Mouse (Mus musculus) heart, embryonic 15.5 days (tissue): ENCODE results near the gene Dmap1. TPM values are rescaled to one million over a fixed set of nuclear protein-coding genes. Genes with fewer than 3 reads are reported as not detected.

ENCODE experiments used
- ATAC-seq: fragments of 200-750 bp; cut with Nextera tagmentation; replicated peaks from 2 replicates; pipeline ENCODE4 v1.8.0; 2017; ENCODE audit warnings: low read depth, moderate TSS enrichment; ENCODE audit not compliant: insufficient number of reproducible peaks, insufficient read depth, low FRiP score
- H3K27ac ChIP-seq: fragments of 300-500 bp; sonication (generic); 2 replicates; pipeline ENCODE4 v1.5.1; 2015; ENCODE audit warnings: mild to moderate bottlenecking, inconsistent platforms
- H3K27me3 ChIP-seq: fragments of 300-500 bp; sonication (generic); 2 replicates; pipeline ENCODE4 v1.6.1; 2015; ENCODE audit warnings: inconsistent platforms
- H3K36me3 ChIP-seq: fragments of 300-500 bp; sonication (generic); 2 replicates; pipeline ENCODE4 v1.6.1; 2015; ENCODE audit warnings: mild to moderate bottlenecking, inconsistent platforms
- H3K4me1 ChIP-seq: fragments of 300-500 bp; sonication (generic); replicated peaks from 2 replicates; pipeline ENCODE4 v1.6.1; 2015; ENCODE audit warnings: inconsistent platforms
- H3K4me2 ChIP-seq: fragments of 300-500 bp; sonication (generic); 2 replicates; pipeline ENCODE4 v1.6.1; 2015; ENCODE audit warnings: inconsistent platforms, mild to moderate bottlenecking, moderate library complexity
- H3K4me3 ChIP-seq: fragments of 300-500 bp; sonication (generic); 2 replicates; pipeline ENCODE4 v1.5.1; 2015; ENCODE audit warnings: mild to moderate bottlenecking, inconsistent platforms
- H3K9ac ChIP-seq: fragments of 300-500 bp; sonication (generic); 2 replicates; pipeline ENCODE4 v1.6.1; 2015; ENCODE audit warnings: mild to moderate bottlenecking, inconsistent platforms
- H3K9me3 ChIP-seq: fragments of 300-500 bp; sonication (generic); replicated peaks from 2 replicates; pipeline ENCODE4 v1.6.1; 2016; ENCODE audit warnings: inconsistent platforms
- WGBS: fragments of 180-500 bp; shearing (Covaris S2); methylation state at CpG from one replicate; pipeline ENCODE4 v1.1.7; 2015; ENCODE audit warnings: mixed read lengths; 5-methylcytosine and 5-hydroxymethylcytosine counted together
- polyA plus RNA-seq: library from polyadenylated mRNA; unstranded; fragments of >200 nt; fragmentation: Nextera tagmentation; extraction: Ambion mirVana; gene quantifications from 2 replicates; pipeline ENCODE4 v1.2.1, GENCODE M21; 2015

Dmap1 gene
- polyA plus RNA-seq, 1 experiment from 2014 or later, result 35.8 TPM

- Histone ChIP-seq H3K4me3 (no peak overlapping the region), H3K9me3 (no peaks in the 10 kb centered on the region), H3K36me3 (peaks cover 6% of the 10 kb centered on the region; the same call in 1 of the 2 replicates), H3K4me2 (no peak overlapping the region), H3K9ac (no peak overlapping the region), H3K4me1 (peaks cover 19% of the 10 kb centered on the region), H3K27ac (no peak overlapping the region), H3K27me3 (no peaks in the 10 kb centered on the region)
- WGBS, result 51% methylated on average over 9 of the region's 9 CpGs
- ATAC-seq, result no peak
Observed at GRCm38 (mm10) chr4:117654703-117655499, 27.2 kb downstream of the Dmap1 start.

GRCm38 (mm10) chr4:117654016-117654702, 27.9 kb downstream of the Dmap1 start:
- H3K9ac ChIP-seq, result no peak overlapping the region
- peaks cover 19% of the 10 kb centered on the region for H3K4me1 ChIP-seq
- no peak for ATAC-seq
- 43% methylated on average over 10 of the region's 10 CpGs for WGBS
- no peak overlapping the region for H3K4me2 ChIP-seq
- H3K27ac ChIP-seq, result no peak overlapping the region
- H3K4me3 ChIP-seq, result no peak overlapping the region
- no peaks in the 10 kb centered on the region for H3K27me3 ChIP-seq
- no peaks in the 10 kb centered on the region for H3K9me3 ChIP-seq
- peaks cover 8% of the 10 kb centered on the region; the same call in 1 of the 2 replicates for H3K36me3 ChIP-seq

- Histone ChIP-seq H3K4me1 (peaks cover 17% of the 10 kb centered on the region), H3K4me3 (no peak overlapping the region), H3K9me3 (no peaks in the 10 kb centered on the region), H3K27me3 (no peaks in the 10 kb centered on the region), H3K36me3 (peaks cover 8% of the 10 kb centered on the region; the same call in 1 of the 2 replicates), H3K27ac (no peak overlapping the region), H3K9ac (no peak overlapping the region), H3K4me2 (no peak overlapping the region)
- 53% methylated on average over 5 of the region's 5 CpGs for WGBS
- no peak for ATAC-seq
Observed at GRCm38 (mm10) chr4:117652727-117653126, 29.3 kb downstream of the Dmap1 start.

- H3K4me3 ChIP-seq, result no peak overlapping the region
- 56% methylated on average over 8 of the region's 8 CpGs for WGBS
- no peak overlapping the region for H3K27ac ChIP-seq
- H3K36me3 ChIP-seq, result peaks cover 8% of the 10 kb centered on the region; the same call in 1 of the 2 replicates
- H3K9me3 ChIP-seq, result no peaks in the 10 kb centered on the region
- no peaks in the 10 kb centered on the region for H3K27me3 ChIP-seq
- no peak overlapping the region for H3K9ac ChIP-seq
- no peak for ATAC-seq
- no peak overlapping the region for H3K4me2 ChIP-seq
- H3K4me1 ChIP-seq, result peaks cover 20% of the 10 kb centered on the region
Observed at GRCm38 (mm10) chr4:117651626-117652101, 30.4 kb downstream of the Dmap1 start.

- H3K9me3 ChIP-seq, result no peaks in the 10 kb centered on the region
- H3K4me3 ChIP-seq, result no peak overlapping the region
- peaks cover 8% of the 10 kb centered on the region; the same call in 1 of the 2 replicates for H3K36me3 ChIP-seq
- H3K9ac ChIP-seq, result no peak overlapping the region
- H3K27ac ChIP-seq, result no peak overlapping the region
- no peaks in the 10 kb centered on the region for H3K27me3 ChIP-seq
- no peak for ATAC-seq
- 61% methylated on average over 23 of the region's 23 CpGs for WGBS
- H3K4me2 ChIP-seq, result no peak overlapping the region
- H3K4me1 ChIP-seq, result peaks cover 9% of the 10 kb centered on the region
Observed at GRCm38 (mm10) chr4:117646926-117647755, 34.9 kb downstream of the Dmap1 start.

- H3K27me3 ChIP-seq, result no peaks in the 10 kb centered on the region
- H3K9me3 ChIP-seq, result no peaks in the 10 kb centered on the region
- no peak overlapping the region for H3K27ac ChIP-seq
- peaks cover 7% of the 10 kb centered on the region; the same call in 1 of the 2 replicates for H3K4me1 ChIP-seq
- H3K4me3 ChIP-seq, result no peak overlapping the region
- WGBS, result 51% methylated on average over 8 of the region's 8 CpGs
- no peak overlapping the region for H3K9ac ChIP-seq
- ATAC-seq, result no peak
- H3K36me3 ChIP-seq, result peaks cover 8% of the 10 kb centered on the region; the same call in 1 of the 2 replicates
- no peak overlapping the region for H3K4me2 ChIP-seq
Observed at GRCm38 (mm10) chr4:117646496-117646895, 35.6 kb downstream of the Dmap1 start.

- ATAC-seq, result no peak
- Histone ChIP-seq H3K4me3 (no peak overlapping the region), H3K27ac (no peak overlapping the region), H3K9ac (no peak overlapping the region), H3K4me2 (no peak overlapping the region), H3K36me3 (peaks cover 8% of the 10 kb centered on the region; the same call in 1 of the 2 replicates), H3K9me3 (no peaks in the 10 kb centered on the region), H3K4me1 (peaks cover 7% of the 10 kb centered on the region; the same call in 1 of the 2 replicates), H3K27me3 (no peaks in the 10 kb centered on the region)
- WGBS, result 66% methylated on average over 2 of the region's 2 CpGs
Observed at GRCm38 (mm10) chr4:117645859-117646258, 36.2 kb downstream of the Dmap1 start.

GRCm38 (mm10) chr4:117645031-117645435, 37.0 kb downstream of the Dmap1 start:
- Histone ChIP-seq H3K4me3 (no peak overlapping the region), H3K4me1 (peaks cover 7% of the 10 kb centered on the region; the same call in 1 of the 2 replicates), H3K9me3 (no peaks in the 10 kb centered on the region), H3K36me3 (peaks cover 3% of the 10 kb centered on the region; the same call in 1 of the 2 replicates), H3K27ac (no peak overlapping the region), H3K4me2 (no peak overlapping the region), H3K27me3 (no peaks in the 10 kb centered on the region), H3K9ac (no peak overlapping the region)
- no peak for ATAC-seq
- 60% methylated on average over 22 of the region's 22 CpGs for WGBS

GRCm38 (mm10) chr4:117641804-117642203, 40.3 kb downstream of the Dmap1 start:
- Histone ChIP-seq H3K27me3 (no peaks in the 10 kb centered on the region), H3K36me3 (no peaks in the 10 kb centered on the region; the same call in 1 of the 2 replicates), H3K27ac (no peak overlapping the region), H3K9me3 (no peaks in the 10 kb centered on the region), H3K4me1 (peaks cover 6% of the 10 kb centered on the region; the same call in 1 of the 2 replicates), H3K4me3 (no peak overlapping the region), H3K4me2 (no peak overlapping the region), H3K9ac (no peak overlapping the region)
- WGBS, result 81% methylated on average over 1 of the region's 1 CpGs
- ATAC-seq, result no peak

GRCm38 (mm10) chr4:117640925-117641703, 41.0 kb downstream of the Dmap1 start:
- Histone ChIP-seq H3K36me3 (no peaks in the 10 kb centered on the region; the same call in 1 of the 2 replicates), H3K4me1 (peaks cover 3% of the 10 kb centered on the region; the same call in 1 of the 2 replicates), H3K27ac (no peak overlapping the region), H3K27me3 (no peaks in the 10 kb centered on the region), H3K9ac (no peak overlapping the region), H3K4me2 (no peak overlapping the region), H3K9me3 (no peaks in the 10 kb centered on the region), H3K4me3 (no peak overlapping the region)
- 95% methylated on average over 1 of the region's 1 CpGs for WGBS
- ATAC-seq, result no peak
